Mouse (Mus musculus) lung, postnatal 0 days (tissue): Measurements from ENCODE around the gene Cacna2d4.

Experiments
- CTCF ChIP-seq: IDR thresholded peaks from 2 replicates; pipeline ENCODE4 v1.5.1; 2016; ENCODE audit warnings: antibody characterized with exemption, mild to moderate bottlenecking
- EP300 ChIP-seq: IDR thresholded peaks from 2 replicates; pipeline ENCODE4 v1.6.1; 2016; ENCODE audit warnings: antibody characterized with exemption, mild to moderate bottlenecking, control low read depth

- no peak for TF ChIP-seq CTCF
- TF ChIP-seq EP300 = no peak
Measured at GRCm38 (mm10) chr6:119373000-119373705, 136.8 kb downstream of the Cacna2d4 start.
